Mouse (Mus musculus) ES-E14 (cell line): ENCODE data around the gene Lemd2. TPM values are rescaled to one million over a fixed set of nuclear protein-coding genes. Genes with fewer than 3 reads are reported as not detected.

ENCODE experiments used
- DNase-seq: peaks from one replicate; pipeline ENCODE4 v3.0.0-alpha.2; 2013; ENCODE audit warnings: low read depth, low spot score
- H3K27ac ChIP-seq: 2 replicates; pipeline ENCODE4 v1.5.1; 2012; ENCODE audit warnings: low read depth, mild to moderate bottlenecking, low read length, moderate library complexity, mixed read lengths; ENCODE audit not compliant: poor library complexity, insufficient read depth, severe bottlenecking
- H3K36me3 ChIP-seq: 2 replicates; pipeline ENCODE4 v1.6.1; 2012; ENCODE audit warnings: mild to moderate bottlenecking, low read length, moderate library complexity, mixed read lengths; ENCODE audit not compliant: control insufficient read depth, poor library complexity, insufficient read depth, severe bottlenecking
- H3K4me1 ChIP-seq, 2 experiments: fragments of 150-350 bp in 1 of 2; sonication (generic) in 1 of 2; 2 replicates each; pipeline ENCODE4 v1.6.1; 2012; ENCODE audit warnings: low read length in 2 of 2, mild to moderate bottlenecking in 1 of 2, mixed read lengths in 1 of 2; ENCODE audit not compliant: control insufficient read depth in 2 of 2, insufficient read depth in 2 of 2, poor library complexity in 1 of 2
- H3K4me3 ChIP-seq, 2 experiments: fragments of 150-350 bp in 1 of 2; sonication (generic) in 1 of 2; 2 replicates each; pipeline ENCODE4 v1.5.1; 2012; ENCODE audit warnings: low read length in 2 of 2, low read depth in 1 of 2, mild to moderate bottlenecking in 1 of 2, mixed read lengths in 1 of 2; ENCODE audit not compliant: insufficient read depth in 1 of 2, poor library complexity in 1 of 2, severe bottlenecking in 1 of 2
- H3K9ac ChIP-seq: 2 replicates; pipeline ENCODE4 v1.6.1; 2012; ENCODE audit warnings: low read depth, mild to moderate bottlenecking, low read length, mixed read lengths; ENCODE audit not compliant: poor library complexity, insufficient read depth, severe bottlenecking
- H3K9me3 ChIP-seq: fragments of 150-350 bp; sonication (generic); 2 replicates; pipeline ENCODE4 v1.6.1; 2012; ENCODE audit warnings: low read depth, mild to moderate bottlenecking, low read length; ENCODE audit not compliant: control insufficient read depth, insufficient read depth
- CHD2 ChIP-seq: IDR thresholded peaks from 2 replicates; pipeline ENCODE4 v1.6.1; 2014; ENCODE audit warnings: mild to moderate bottlenecking, low read depth, low read length, inconsistent platforms
- HCFC1 ChIP-seq: IDR thresholded peaks from 2 replicates; pipeline ENCODE4 v1.6.1; 2012; ENCODE audit warnings: low read length, inconsistent platforms, borderline replicate concordance; ENCODE audit not compliant: insufficient read depth
- MAFK ChIP-seq: IDR thresholded peaks from 2 replicates; pipeline ENCODE4 v1.6.1; 2014; ENCODE audit warnings: mild to moderate bottlenecking, low read depth, low read length, inconsistent platforms; ENCODE audit not compliant: insufficient read depth
- ZC3H11A ChIP-seq: IDR thresholded peaks from 2 replicates; pipeline ENCODE4 v1.6.1; 2012; ENCODE audit warnings: low read depth, mild to moderate bottlenecking, inconsistent platforms, low read length, borderline replicate concordance
- ZNF384 ChIP-seq: IDR thresholded peaks from 2 replicates; pipeline ENCODE4 v1.6.1; 2012; ENCODE audit warnings: low read depth, low read length, inconsistent platforms
- in situ Hi-C, 2 experiments: fragments of 600-800 bp; cut with MboI; formaldehyde crosslinking; loops; one replicate each; pipeline ENCODE4 v1.15.1; 2025; ENCODE audit warnings: low sequenced_read_pairs in 2 of 2, inconsistent platforms in 1 of 2; ENCODE audit not compliant: unreplicated experiment in 2 of 2
- total RNA-seq: library from RNA; depleted of rRNA; stranded (reverse); fragments of 300-350 nt; gene quantifications from 2 replicates; pipeline ENCODE4 v1.2.3, GENCODE M21; 2012

The Lemd2 gene
- total RNA-seq, 1 experiment, result 51.8 TPM

- peaks cover 6 to 8% of the 10 kb centered on the region in 2 experiments; a peak in 3 of 4 replicates for H3K4me1 ChIP-seq
- no peak overlapping the region for H3K9ac ChIP-seq
- H3K36me3 ChIP-seq, result no peaks in the 10 kb centered on the region
- no peak overlapping the region for H3K27ac ChIP-seq
- H3K4me3 ChIP-seq, result no peak overlapping the region
- no peak for DNase-seq
- H3K9me3 ChIP-seq, result no peaks in the 10 kb centered on the region
- in situ Hi-C loops, result loop anchor here in 1 of 2 experiments (25.0 kb wide), 1 partner anchor 337 kb away; the partner anchor contains the start of gene Grm4
- TF ChIP-seq ZC3H11A, result no peak
- TF ChIP-seq ZNF384, result no peak
- TF ChIP-seq MAFK, result no peak
- TF ChIP-seq CHD2, result no peak
- TF ChIP-seq HCFC1, result no peak
Observed at GRCm38 (mm10) chr17:27175196-27175874, 28.9 kb downstream of the Lemd2 start.

GRCm38 (mm10) chr17:27173715-27174114, 30.6 kb downstream of the Lemd2 start:
- Histone ChIP-seq H3K27ac (no peak overlapping the region), H3K4me1 (no peaks in the 10 kb centered on the region), H3K4me3 (no peak overlapping the region), H3K9ac (no peak overlapping the region), H3K9me3 (no peaks in the 10 kb centered on the region), H3K36me3 (no peaks in the 10 kb centered on the region)
- in situ Hi-C loops, result no loop called here
- TF ChIP-seq HCFC1 (no peak), MAFK (no peak), CHD2 (no peak), ZNF384 (no peak), ZC3H11A (no peak)
- DNase-seq, result no peak

GRCm38 (mm10) chr17:27172459-27172858, 31.8 kb downstream of the Lemd2 start:
- DNase-seq, result no peak
- Histone ChIP-seq H3K4me1 (no peaks in the 10 kb centered on the region), H3K4me3 (no peak overlapping the region), H3K27ac (no peak overlapping the region), H3K9ac (no peak overlapping the region), H3K36me3 (no peaks in the 10 kb centered on the region), H3K9me3 (no peaks in the 10 kb centered on the region)
- no peak for TF ChIP-seq ZNF384
- TF ChIP-seq CHD2, result no peak
- no peak for TF ChIP-seq ZC3H11A
- TF ChIP-seq MAFK, result no peak
- TF ChIP-seq HCFC1, result no peak
- in situ Hi-C loops, result no loop called here

DNA sequence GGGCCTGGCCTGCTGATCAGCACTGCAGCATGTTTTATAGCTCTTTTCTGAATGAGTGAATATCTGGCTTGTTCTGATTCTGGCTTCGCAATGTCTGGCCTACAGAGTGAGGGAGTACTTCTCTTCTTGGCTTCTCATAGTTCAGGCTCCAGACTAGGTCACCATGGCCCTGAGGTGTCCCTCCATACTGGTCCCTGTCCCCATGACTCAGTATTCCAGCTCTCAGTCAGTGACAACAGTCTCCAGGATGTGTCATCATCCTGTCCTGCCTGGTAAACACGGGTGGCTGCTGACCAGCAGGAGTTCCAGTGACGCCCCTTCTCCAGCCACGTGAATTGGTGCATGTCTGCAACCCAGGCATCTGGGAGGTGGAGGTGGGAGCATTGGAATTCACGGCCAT, 33.1 kb downstream of the Lemd2 start:
- in situ Hi-C loops, result no loop called here
- no peak overlapping the region for H3K4me3 ChIP-seq
- no peaks in the 10 kb centered on the region for H3K36me3 ChIP-seq
- H3K4me1 ChIP-seq, result no peaks in the 10 kb centered on the region
- H3K27ac ChIP-seq, result no peak overlapping the region
- no peak overlapping the region for H3K9ac ChIP-seq
- H3K9me3 ChIP-seq, result no peaks in the 10 kb centered on the region
- no peak for TF ChIP-seq HCFC1
- no peak for DNase-seq
